Mouse (Mus musculus): ENCODE results near the gene Twf1. TPM values are rescaled to one million over a fixed set of nuclear protein-coding genes. Genes with fewer than 3 reads are reported as not detected.

Twf1 gene
- total RNA-seq, 1 experiment from 2014 or later: 91.6 TPM

- peak; percentile 16 for DNase-seq
These were observed 15.0 kb downstream of the Twf1 start for GRCm38 (mm10) chr15:94574566-94575268.

- no peak for DNase-seq
These were observed 16.9 kb downstream of the Twf1 start for GRCm38 (mm10) chr15:94572746-94573145.

DNA sequence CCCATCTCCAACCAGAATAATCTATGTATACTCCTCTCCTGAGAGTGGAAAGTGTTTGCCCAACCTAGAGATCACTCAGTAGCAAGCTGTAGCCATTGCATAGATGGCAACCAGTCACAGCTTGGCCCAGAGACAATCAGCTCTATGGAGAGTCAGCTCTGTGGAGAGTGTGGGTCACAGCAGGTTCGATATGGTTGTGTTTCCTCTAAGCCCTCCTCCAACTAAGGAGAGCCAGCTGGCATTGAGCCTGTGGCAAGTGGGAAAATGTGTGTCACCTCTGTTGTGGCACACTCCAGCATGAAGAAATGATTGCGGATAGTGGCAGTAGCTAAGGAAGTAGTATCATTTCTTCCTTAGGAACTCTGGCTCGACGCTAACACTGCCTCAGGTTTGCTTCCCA, 18.2 kb downstream of the Twf1 start:
- no peak for DNase-seq

- DNase-seq: no peak
These were observed 21.1 kb downstream of the Twf1 start for GRCm38 (mm10) chr15:94568496-94569182.

DNA sequence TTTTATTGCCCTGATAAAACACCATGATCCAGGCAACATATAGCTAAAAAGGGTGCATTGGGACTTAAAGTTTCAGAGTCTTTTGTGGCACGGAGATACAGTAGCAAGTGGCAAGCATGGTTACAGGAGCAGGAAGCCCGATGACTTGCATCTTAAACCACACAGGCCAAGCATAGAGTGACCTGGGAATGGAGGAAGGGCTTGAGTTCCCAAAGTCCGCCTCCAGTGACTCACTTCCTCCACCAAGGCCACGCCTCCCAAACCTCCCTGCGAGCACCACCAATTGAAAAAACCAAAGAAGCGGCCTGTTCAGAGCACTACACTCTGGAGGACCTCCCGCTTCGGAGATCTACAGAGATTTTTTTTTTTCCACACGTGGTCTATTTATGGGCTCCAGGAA, 23.8 kb downstream of the Twf1 start:
- DNase-seq: no peak

DNA sequence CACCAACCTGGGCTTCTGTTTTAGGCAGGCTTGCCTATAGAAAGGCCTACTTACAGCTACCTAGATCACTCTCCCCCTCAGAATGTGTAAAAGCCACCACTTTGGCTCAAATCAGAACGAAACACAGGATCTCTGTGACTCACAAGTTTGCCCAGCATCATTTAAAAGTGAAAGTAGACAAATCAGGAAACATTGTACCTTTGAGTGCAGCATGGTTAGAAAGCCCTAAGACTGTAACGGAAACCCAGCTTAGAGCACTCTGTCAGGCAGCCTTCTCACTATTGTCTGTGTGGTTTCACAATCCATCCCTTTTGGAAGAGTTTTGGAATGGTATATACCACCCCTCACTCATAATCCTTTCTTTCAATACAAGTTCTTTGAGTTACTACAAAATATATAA, 24.8 kb downstream of the Twf1 start:
- no peak for DNase-seq

DNA sequence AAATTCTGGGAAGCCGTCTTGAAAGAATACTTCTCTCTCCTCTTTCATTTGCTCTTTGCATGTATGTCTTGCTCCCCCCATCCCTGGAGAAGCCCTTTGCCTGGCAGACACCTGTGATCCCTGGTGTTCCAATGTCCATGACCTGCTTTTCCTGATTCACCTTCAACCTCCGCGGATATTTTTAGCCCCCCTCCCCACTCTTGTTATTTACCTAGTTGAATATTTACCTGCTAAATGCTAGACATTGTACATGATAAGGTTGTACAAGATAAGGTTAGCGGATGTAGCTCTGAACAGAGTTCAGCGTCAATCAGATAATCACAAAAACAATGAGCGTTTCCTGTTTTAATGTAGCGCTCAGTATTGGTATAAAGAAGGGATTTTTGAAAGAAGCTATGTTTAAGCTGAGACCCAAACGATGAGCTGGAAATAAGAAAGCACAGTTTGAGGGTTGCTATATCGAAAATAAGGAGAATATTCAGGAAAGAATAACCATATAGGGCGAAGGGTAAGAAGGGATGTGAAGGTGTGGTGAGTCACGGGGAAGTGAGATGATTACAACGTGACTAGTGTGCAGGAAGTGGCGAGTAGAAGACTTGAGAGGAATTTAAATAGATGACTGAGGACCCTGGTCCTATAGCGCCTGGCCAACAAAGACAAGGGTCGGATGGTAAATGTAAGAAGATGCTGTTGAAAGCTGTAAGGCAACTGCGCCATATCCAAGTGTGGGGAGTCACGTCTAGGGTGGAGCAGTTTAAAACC, 30.6 kb downstream of the Twf1 start:
- DNase-seq: no peak

GRCm38 (mm10) chr15:94557442-94557841, 32.2 kb downstream of the Twf1 start:
- DNase-seq: peak; percentile 86

- DNase-seq: no peak
These were observed 36.2 kb downstream of the Twf1 start for GRCm38 (mm10) chr15:94553536-94553935.

DNA sequence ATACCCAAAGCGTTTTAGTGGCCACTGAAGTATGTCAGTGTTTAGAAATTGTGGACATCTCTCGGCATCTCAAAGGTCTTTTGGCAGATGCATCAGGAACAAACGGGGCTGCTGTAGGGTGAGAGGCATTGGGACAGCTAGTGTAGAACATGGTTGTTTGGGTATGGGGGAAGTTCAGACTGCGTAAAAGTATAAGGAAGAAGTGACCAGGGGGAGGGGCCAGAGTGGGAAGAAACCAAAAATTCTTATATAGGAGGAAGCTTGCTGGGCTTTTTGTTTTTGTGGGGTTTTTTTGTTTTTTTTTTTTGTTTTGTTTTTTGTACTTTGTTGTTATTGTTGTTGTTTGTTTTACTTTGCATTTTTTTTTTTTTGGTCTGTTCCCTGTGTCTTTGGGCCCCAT, 44.8 kb downstream of the Twf1 start:
- no peak for DNase-seq

DNA sequence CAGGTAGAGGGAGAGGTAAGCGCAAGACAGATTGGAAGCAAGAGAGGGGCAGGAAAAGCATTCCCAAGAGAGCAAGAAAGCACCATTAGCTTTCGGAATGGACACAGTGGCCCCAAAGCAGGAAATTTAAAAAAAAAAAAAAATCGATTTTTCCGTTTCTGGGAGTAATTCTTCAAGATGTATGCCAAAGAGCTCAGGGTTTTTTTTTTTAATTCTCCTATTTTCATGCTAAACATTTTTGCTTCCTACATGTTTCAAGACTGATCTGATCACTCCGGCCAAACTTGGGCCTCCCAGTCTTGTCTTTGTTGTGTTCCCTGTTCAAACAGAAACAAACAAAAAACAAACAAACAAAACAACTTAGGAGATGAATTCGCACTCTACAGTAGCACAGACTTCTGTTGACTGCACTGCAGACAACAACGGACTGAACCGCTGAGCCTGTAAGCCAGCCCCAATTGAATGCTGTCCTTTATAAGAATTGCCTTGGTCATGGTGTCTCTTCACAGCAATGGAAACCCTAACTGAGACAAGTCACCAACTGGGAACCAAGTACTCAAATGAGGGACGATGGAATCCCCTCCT, 45.5 kb downstream of the Twf1 start:
- no peak for DNase-seq

- peak; percentile 91 for DNase-seq
These were observed 46.2 kb downstream of the Twf1 start, which contains the start of the genes Pus7l and Irak4 for GRCm38 (mm10) chr15:94543409-94544051. TSS of gene Pus7l (minus strand) at chr15:94543547. TSS of gene Irak4 (plus strand) at chr15:94543643.

GRCm38 (mm10) chr15:94542567-94543408, 46.9 kb downstream of the Twf1 start:
- DNase-seq: no peak

DNA sequence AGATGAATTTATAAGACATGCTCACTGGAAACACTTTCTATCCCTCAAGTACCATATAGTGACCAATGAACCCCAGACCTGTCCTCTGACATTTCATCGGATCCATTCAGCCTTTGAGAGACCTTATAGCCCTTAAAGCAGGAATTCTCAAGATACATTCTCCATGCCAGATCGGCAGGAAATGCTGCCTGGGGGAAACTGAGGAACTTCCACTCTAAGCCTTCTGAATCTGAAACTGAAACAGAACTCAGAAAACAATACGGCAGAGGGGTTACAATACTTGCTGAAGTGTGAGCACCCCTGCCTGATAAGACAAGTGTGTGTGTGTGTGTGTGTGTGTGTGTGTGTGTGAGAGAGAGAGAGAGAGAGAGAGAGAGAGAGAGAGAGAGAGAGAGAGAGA, 50.4 kb downstream of the Twf1 start:
- no peak for DNase-seq

DNA sequence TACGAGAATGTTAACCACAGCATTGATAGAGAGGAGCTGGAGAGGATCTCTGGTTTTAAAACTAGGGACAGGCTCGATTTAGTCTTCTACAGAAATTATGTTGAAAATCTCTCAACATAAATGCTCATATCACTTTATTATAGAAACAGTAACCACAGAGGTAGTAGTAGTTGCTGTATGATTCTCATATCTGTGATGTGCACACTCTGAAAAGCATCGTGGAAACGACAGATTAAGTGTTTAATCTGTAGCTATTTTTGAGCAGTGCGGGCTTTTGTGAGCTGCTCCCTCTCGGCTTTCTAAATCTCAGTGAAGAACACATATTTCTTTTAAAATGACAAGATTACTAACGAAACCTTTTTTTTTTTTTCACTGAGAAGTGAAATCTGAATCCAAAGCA, 54.2 kb downstream of the Twf1 start:
- no peak for DNase-seq

- DNase-seq: no peak
These were observed 56.7 kb downstream of the Twf1 start for GRCm38 (mm10) chr15:94532956-94533355.

- DNase-seq: no peak
These were observed 57.4 kb downstream of the Twf1 start for GRCm38 (mm10) chr15:94532306-94532705.

DNA sequence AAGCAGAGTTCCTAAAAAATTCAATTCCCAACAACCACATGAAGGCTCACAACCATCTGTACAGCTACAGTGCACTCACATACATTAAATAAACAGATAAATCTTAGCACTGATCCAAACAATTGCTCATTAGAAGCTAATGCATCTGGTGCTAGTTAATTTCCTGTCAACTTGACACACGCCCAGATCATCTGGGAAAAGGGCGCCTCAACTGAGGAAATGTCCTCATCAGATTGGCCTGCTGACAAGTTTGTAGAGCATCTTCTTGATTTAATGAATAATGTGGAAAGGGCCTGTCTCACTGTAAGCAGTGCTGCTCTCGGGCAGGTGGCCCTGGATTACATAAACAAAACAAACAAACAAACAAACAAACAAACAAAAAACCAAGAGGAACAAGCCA, 59.2 kb downstream of the Twf1 start:
- no peak for DNase-seq
